29 mouse cellular contexts compared by ENCODE assay signal in the genomic region with DNA sequence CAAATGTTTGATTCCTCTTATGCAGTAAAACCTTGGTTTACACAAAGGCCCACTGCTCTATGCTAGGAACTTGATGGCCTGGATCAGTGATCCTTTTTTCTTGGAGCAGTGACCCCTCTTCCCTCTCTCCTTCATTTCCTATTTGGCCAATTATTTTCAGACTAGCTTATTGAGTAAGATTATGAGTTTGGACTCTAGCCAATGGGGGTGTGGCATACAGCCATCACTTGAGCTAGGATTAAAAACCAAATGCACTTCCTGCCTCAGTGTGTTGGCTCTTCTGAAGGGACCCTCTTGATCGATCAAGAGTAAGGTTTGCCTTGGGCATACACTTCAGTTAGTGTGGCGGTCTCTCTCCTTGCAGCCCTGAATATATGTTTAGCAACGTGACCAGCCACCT.
A peak's percentile ranks its signal among the peaks of the same experiment; 100 is the strongest.
DNase-seq lines count a peak whose midpoint lies in the region; ATAC-seq and TF ChIP-seq lines count a peak whose summit lies in the region.
"Had no signal": no experiment of that assay in that cellular context is flagged by ENCODE, and none has a peak within 500 bp of the region (broad histone marks: within the 10 kb centered on the region; RNA-seq: fewer than 3 reads in every experiment).

No protein-coding gene starts in this region.

- no peaks in the 10 kb centered on the region for H3K27me3 ChIP-seq in kidney, postnatal 0 days (ENCODE audit: insufficient read depth, low read length)
- no peaks in the 10 kb centered on the region for H3K27me3 ChIP-seq in lung, embryonic 16.5 days (ENCODE audit: control insufficient read depth, insufficient read depth, low read depth, low read length)
- H3K27me3 ChIP-seq: CH12.LX; embryonic facial prominence, embryonic 15.5 days; forebrain, embryonic 13.5 days; heart, embryonic 15.5 days; hindbrain, embryonic 12.5 days; kidney, embryonic 15.5 days; neural tube, embryonic 12.5 days had no signal

- no peak overlapping the region for H3K4me3 ChIP-seq in kidney, postnatal 0 days (replicated peaks; ENCODE audit: low read depth, low read length)
- no peak overlapping the region for H3K4me3 ChIP-seq in lung, embryonic 16.5 days (ENCODE audit: low read length)
- H3K4me3 ChIP-seq: embryonic facial prominence, embryonic 10.5 days; embryonic facial prominence, embryonic 15.5 days; forebrain, embryonic 13.5 days; heart, embryonic 10.5 days; heart, embryonic 15.5 days; hindbrain, embryonic 12.5 days; kidney, embryonic 15.5 days; myocyte; neural tube, embryonic 12.5 days had no signal

- WGBS in kidney, postnatal 0 days: 50% methylated on average over 3 of the region's 3 CpGs
- WGBS in lung, embryonic 16.5 days: 32% methylated on average over 3 of the region's 3 CpGs

- no peaks in the 10 kb centered on the region for H3K36me3 ChIP-seq in kidney, postnatal 0 days (ENCODE audit: insufficient read depth, low read length)
- no peaks in the 10 kb centered on the region for H3K36me3 ChIP-seq in lung, embryonic 16.5 days (ENCODE audit: control insufficient read depth, insufficient read depth, low read length)
- H3K36me3 ChIP-seq: embryonic facial prominence, embryonic 10.5 days; embryonic facial prominence, embryonic 15.5 days; heart, embryonic 10.5 days; heart, embryonic 15.5 days; hindbrain, embryonic 12.5 days; kidney, embryonic 15.5 days; neural tube, embryonic 12.5 days had no signal

- intact Hi-C loops in heart, postnatal 25 days (cut with DNase I): loop anchor here (10.0 kb wide), 1 partner anchor 367 kb away; no protein-coding TSS in a partner anchor

- DNase-seq in kidney, postnatal 0 days (ENCODE audit: low spot score): peak; percentile 26
- no peak for DNase-seq in kidney, adult 11 months
- DNase-seq in lung, postnatal 14 days: no peak
- DNase-seq in retina, postnatal 1 day: peak; percentile 65
- DNase-seq in retina, embryonic 14.5 days (ENCODE audit: low spot score): no peak
- DNase-seq in heart, postnatal 25 days (ENCODE audit: low spot score): no peak
- DNase-seq: adrenal gland, postnatal 25 days; cerebellum, adult 2 months; cerebellum, postnatal 25 days; gastrocnemius, postnatal 25 days; heart, postnatal 36 days; layer of hippocampus, adult 9-11 months; thymus, adult 2 months; thymus, postnatal 4 days had no signal

- no peaks in the 10 kb centered on the region for H3K4me1 ChIP-seq in kidney, postnatal 0 days (replicated peaks; ENCODE audit: insufficient read depth, low read length)
- peaks cover 5% of the 10 kb centered on the region; the same call in 1 of the 2 replicates for H3K4me1 ChIP-seq in lung, embryonic 16.5 days (replicated peaks; ENCODE audit: control insufficient read depth, insufficient read depth, low read length)
- H3K4me1 ChIP-seq: embryonic facial prominence, embryonic 15.5 days; neural tube, embryonic 12.5 days had no signal

- H3K9me3 ChIP-seq in kidney, postnatal 0 days (replicated peaks; ENCODE audit: low read length): no peaks in the 10 kb centered on the region
- no peaks in the 10 kb centered on the region for H3K9me3 ChIP-seq in lung, embryonic 16.5 days (ENCODE audit: control insufficient read depth, low read length)
- H3K9me3 ChIP-seq: embryonic facial prominence, embryonic 10.5 days; embryonic facial prominence, embryonic 15.5 days; forebrain, embryonic 13.5 days; heart, embryonic 10.5 days; heart, embryonic 15.5 days; hindbrain, embryonic 12.5 days; kidney, embryonic 15.5 days; neural tube, embryonic 12.5 days had no signal

- no peak for ATAC-seq in kidney, postnatal 0 days (replicated peaks; ENCODE audit: low FRiP score, low read depth)
- ATAC-seq in lung, embryonic 16.5 days (ENCODE audit: low read depth): 0 out of 2 replicates have a peak, but pooled peaks have one; percentile 12
- ATAC-seq: forebrain, embryonic 13.5 days; intestine, postnatal 0 days; midbrain, embryonic 16.5 days had no signal

- no peak overlapping the region for H3K4me2 ChIP-seq in kidney, postnatal 0 days (ENCODE audit: low read length)
- H3K4me2 ChIP-seq in lung, embryonic 16.5 days (ENCODE audit: low read depth, low read length): no peak overlapping the region
- H3K4me2 ChIP-seq: embryonic facial prominence, embryonic 15.5 days; forebrain, embryonic 13.5 days; heart, embryonic 15.5 days; hindbrain, embryonic 12.5 days; kidney, embryonic 15.5 days; liver, embryonic 11.5 days; neural tube, embryonic 12.5 days had no signal

- H3K9ac ChIP-seq in kidney, postnatal 0 days (ENCODE audit: low read depth, low read length): no peak overlapping the region
- no peak overlapping the region for H3K9ac ChIP-seq in lung, embryonic 16.5 days (ENCODE audit: low read length)
- H3K9ac ChIP-seq: embryonic facial prominence, embryonic 15.5 days; forebrain, embryonic 13.5 days; heart, embryonic 15.5 days; hindbrain, embryonic 12.5 days; kidney, embryonic 15.5 days; neural tube, embryonic 12.5 days had no signal

- TF ChIP-seq CTCF in kidney, postnatal 0 days (IDR thresholded peaks at IDR 0.05; ENCODE audit: low read depth): no peak

- H3K27ac ChIP-seq in kidney, postnatal 0 days: no peak overlapping the region
- H3K27ac ChIP-seq in lung, embryonic 16.5 days (ENCODE audit: low read length): no peak overlapping the region
- H3K27ac ChIP-seq: embryonic facial prominence, embryonic 10.5 days; embryonic facial prominence, embryonic 15.5 days; forebrain, embryonic 13.5 days; heart, embryonic 10.5 days; heart, embryonic 15.5 days; hindbrain, embryonic 12.5 days; kidney, embryonic 15.5 days; macrophage; neural tube, embryonic 12.5 days had no signal

Comparison
In these comparisons a context has a peak if more than half of its experiments do, and no peak if none do; other contexts are left out.
1. DNase-seq: peak in kidney, postnatal 0 days (single experiment) and retina, postnatal 1 day (single experiment); none in kidney, adult 11 months (single experiment), lung, postnatal 14 days (single experiment), retina, embryonic 14.5 days (single experiment) and heart, postnatal 25 days (single experiment).